Mouse (Mus musculus) liver, adult (tissue): ENCODE data around the gene Klf3.

ENCODE experiments used
- GATA4 ChIP-seq: IDR thresholded peaks from 2 replicates; pipeline ENCODE4 v1.6.1; 2014; ENCODE audit warnings: mild to moderate bottlenecking, low read length; ENCODE audit not compliant: insufficient replicate concordance

Gene Klf3

DNA sequence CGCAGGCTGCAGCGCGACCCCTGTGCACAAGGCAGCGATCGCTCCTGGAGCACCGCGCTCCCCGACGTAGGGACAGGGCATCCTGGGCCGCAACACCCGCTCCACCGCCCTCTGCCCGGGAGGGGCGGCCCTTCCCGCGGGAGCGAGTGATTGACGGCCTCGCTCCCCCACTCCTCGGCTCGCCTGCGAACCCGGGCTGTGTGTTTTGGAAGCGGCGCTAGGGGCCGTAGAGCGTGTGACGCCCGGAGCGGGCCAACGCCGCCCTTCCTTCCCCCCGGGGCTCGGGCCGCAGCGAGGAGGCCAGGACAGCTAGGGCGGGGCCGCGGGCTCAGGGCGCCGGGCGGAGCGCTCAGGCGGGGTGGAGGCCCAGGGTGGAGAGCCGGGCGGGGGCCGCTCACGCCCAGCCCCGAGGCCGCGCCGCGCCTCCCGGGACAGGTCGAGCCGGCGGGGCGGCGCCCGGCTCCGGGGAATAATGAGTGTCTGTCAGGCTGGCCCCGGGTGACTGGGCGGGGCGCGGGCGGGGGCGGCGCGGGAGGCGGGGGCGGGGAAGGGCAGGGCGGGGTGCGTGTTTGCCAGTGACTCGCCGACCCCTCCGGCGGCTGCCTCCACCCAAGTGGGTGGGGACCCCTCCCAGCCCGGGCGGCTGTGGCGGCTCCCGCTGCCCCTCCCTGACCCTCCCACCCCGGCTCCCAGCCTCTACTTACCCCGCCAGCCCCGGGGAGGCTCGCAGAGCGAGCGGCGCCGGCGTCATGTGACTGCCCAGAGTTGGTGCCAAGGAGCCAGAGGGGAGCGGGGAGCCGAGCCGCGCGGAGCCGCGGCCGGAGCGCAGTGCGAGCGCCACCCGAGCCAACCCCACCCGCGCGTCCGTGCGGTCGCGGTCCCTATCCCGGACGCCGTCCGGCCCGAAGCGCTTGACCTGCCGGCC lies at the start of gene Klf3:
Klf3 (plus strand) TSS at position 594 of the 925 bp plus-strand sequence.
- peak; percentile 36; the same call in 1 of the 2 replicates for TF ChIP-seq GATA4

DNA sequence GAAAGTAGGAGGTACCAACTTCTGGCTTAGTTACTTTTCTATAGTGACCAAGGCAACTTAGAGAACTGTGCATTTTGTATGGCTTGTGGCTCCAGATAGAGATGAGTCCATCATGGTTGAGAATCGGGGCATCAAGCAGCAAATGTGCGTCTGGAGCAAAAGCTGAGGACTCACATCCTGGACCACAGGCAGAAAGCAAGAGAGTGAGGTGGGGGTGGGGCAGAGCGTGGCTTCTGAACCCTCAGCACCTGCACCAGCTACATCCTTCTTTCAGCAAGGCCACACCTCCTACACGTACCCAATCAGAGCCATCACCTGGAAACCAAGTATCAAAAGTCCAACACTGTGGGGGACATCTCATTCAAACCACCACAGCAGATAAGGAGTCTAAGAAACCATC lies 40.9 kb upstream of the Klf3 start:
- TF ChIP-seq GATA4 = no peak

DNA sequence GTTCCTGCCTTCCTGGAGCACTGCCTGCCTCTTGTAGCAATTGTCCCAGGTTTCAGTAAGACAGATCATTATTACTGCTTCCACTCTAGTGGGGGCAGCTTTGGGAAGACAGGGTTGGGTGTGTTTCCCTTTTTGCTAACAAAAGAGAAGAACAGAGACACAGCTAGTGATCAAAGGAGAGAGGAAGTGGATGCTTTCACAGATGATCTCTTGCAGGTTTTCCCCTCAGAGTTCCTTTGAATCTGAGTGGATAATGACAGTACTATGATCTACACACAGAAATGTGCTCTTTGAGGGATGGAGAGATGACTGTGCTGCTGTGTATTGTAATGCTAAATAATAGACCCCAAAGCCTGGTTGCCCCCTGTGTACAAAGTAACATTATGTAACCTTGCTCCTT lies 38.7 kb upstream of the Klf3 start:
- no peak for TF ChIP-seq GATA4

DNA sequence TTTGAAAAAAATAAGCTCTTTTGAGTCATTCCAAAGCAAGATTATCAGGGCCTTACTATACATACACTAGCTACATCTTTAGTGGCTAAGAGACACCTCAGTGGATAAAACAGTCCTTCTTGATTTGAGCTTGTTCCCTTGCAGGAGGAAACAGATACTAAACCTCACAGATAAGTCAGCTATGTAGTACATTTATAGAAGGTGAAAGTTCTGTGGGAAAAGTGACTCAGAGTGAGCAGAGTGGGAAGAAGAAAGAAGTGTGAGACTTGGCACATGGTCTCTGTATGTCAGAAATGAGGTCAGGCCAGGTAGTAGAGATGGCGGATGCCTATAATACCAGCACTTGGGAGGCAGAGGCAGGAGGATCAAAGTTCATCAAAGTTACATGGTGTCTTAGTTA lies 37.4 kb upstream of the Klf3 start:
- no peak for TF ChIP-seq GATA4

DNA sequence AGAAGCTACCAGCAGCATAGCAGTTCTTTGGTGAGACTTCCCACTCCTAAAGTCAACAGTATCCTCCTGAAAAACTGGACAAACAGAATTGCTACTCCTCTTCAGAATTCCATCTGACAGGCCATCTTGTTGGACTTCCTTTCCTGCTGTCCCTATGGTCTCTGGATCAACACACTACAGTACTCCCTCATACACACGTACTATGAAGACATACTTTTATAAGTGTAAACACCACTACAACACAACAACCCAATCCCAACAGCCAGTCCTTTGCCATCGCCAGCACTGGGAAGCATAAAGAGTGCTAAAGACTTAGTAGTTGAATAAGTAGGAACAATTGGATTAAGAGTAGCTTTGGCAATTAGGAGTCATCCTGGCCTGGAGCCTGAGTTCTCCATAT lies 36.6 kb upstream of the Klf3 start:
- TF ChIP-seq GATA4 = no peak

DNA sequence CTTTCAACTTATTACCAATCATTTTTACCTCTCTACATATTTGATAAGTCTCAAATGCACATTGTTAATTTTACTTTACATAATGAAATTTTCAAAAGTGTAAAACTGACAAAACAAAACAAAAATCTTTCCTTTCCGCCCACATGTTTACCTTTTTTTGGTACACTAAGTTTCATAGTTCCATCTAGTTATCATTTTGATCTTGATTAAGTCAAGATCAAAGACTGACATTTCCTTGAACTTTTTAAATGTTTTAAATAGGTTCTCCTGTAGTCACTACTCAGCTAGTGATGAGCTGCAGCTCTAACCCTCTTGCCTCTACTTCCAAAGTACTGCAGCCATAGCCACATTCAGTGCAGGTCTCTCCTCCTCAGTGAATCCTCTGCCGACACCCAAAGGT lies 31.6 kb upstream of the Klf3 start:
- no peak for TF ChIP-seq GATA4

DNA sequence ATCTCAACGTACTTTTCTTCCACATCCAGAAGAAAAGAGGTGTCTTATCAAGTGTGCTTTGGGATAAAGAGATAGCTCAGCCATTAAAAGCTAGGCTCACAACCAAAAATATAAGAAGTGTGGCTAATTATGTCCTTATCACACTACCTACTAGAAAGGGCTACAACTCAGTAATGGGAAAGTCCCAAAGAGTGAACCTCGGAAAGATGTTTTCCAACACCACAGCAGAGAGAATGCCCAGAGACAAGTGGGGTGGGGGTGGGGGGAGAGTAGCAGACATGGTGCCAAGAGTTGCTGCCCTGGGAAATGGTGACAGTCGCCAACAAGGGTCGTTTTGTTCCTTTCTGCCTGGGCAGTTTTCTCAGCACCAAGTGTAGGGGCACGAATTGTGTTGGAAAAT lies 25.0 kb upstream of the Klf3 start:
- TF ChIP-seq GATA4 = no peak

DNA sequence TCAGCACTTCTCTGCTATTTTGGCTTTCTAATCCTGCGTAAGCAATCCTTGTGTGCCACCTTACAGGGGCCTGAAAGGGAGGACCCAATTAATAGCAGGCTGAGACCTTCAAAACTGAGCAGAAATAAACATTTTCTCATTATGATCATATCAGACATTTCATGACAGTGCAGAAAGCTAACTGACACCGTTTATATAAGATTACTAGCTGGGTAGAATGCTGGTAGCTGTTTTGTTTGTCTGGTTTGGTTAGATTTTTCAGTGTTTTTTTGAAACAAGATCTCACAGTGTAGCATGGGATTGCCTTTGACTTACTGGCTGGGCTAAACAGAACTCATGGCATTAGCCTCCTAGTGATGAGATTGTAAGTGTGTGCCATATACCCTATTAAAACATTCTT lies 23.9 kb upstream of the Klf3 start:
- TF ChIP-seq GATA4 = no peak

DNA sequence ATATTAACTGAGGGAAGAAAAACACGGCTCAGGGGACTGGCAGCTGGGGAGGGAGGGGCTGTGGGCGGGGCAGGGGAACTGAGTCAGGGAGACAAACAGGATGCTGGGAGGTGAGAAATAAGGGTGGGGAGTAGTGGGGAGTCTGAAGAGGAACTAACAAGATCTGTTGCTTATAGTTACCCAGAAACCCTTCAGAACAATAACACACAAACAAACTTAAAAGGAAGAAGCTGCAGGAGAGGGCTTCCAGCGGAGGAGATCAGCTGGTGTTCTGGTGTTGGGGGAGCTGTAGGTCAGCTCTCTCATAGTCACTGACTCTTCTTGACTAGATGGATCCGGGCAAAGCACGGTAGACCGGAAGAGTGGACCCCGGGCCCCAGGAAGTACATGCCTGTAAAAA lies 22.4 kb upstream of the Klf3 start:
- TF ChIP-seq GATA4 = no peak

DNA sequence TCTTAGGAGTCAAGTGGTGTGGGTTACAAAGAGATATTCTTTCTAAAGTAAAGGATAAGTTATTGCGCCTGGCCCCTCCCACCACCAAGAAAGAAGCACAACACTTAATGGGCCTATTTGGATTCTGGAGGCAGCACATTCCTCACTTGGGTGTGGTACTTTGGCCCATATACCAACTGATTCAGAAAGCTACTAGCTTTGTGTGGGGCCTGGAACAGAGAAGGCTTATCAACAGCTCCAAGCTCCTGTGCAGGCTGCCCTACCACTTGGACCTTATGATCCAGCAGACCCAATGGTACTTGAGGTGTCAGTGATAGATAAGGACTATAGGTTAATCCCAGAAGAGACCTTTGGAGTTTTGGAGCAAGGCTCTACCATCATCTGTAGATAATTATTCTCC lies 15.0 kb upstream of the Klf3 start:
- TF ChIP-seq GATA4 = no peak

DNA sequence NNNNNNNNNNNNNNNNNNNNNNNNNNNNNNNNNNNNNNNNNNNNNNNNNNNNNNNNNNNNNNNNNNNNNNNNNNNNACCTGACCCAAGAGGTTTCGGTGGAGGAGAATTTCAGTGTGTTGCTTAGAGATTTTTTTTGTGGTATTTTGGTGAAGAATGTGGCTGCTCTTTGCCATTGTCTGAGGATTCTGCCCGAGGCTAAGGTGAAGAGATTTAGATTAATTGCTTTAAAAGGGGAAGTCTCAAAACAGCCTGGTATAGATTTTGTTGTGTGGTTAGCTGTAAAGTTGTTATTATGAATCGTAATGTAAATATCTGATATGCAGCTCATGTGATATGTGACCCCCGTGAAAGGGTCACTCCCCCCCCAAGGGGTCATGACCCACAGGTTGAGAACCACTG lies 5.0 kb upstream of the Klf3 start:
- TF ChIP-seq GATA4 = no peak

DNA sequence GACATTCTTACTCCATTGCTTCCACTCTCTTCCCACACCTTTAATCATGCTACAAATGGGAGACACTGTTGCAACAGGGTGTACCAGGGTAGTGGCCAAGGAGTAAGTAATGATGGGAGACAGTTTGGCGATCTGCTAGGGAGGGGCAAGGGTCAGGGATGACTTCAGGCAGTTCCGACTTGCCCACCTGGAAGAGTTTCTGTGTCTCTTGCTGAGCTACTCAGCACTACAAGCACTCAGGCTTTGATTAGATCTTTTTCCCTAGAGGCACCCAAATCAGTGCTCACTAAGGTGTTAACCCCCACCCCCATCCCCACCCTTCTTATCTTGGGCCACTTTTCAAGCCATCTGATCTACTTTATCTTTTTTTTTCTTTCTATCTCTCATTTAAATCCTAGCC lies 1.6 kb upstream of the Klf3 start:
- no peak for TF ChIP-seq GATA4

DNA sequence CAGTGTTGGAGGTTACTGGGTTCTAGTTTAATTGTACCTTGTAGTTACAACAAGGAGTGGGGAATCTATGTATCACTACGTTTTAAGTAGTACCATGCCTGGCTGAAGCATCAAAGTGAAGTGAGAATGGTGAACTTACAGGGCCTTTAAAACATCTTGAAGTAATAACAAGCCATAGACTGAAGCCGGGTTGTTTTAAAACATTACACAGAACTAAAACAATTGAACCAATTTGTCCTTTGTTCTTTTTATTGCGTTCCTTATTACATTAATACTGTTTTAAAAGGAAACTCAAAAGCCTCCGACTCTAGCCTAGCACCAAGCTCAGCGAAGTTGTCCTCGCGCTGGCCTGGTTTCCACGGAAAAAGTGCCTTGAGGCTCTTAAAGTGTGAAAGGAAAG lies 1.0 kb upstream of the Klf3 start:
- no peak for TF ChIP-seq GATA4

DNA sequence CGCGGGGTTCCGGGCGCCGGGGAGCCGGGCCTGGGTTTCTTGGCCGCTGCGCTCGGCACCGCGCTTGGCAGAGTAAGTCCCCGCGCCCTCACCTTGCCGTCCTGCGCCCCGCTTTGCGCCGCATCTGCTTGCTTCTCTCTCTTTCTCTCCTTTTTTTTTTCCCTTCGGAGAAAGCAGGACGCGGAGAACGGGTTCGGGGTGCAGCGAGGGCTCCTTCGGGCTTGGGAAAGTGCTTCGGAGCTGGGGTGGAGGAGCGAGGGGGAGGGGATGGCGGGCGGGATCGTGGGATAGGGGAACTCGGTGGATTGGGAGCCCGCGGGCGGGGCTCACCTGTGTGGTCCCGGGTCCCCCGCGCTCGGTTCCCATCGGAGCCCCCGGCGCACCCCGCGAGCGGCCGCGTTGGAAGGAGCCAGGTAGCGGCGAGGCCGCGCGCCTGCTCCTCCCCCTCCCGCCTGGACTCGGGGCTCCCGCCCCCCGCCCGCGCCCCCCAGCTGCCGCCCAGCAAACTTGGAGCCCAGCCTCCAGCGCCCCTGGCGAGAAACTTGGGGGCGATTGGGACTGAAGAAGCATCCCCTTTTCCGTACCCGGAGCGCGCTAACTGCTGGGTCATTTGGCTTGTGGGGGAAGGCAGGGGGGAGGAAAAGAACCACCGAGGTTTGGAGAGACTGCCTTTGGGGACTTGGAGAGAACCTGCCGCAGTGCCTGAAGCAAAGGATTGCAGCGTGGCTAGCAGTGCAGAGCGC lies 703 bp downstream of the Klf3 start:
- no peak for TF ChIP-seq GATA4

DNA sequence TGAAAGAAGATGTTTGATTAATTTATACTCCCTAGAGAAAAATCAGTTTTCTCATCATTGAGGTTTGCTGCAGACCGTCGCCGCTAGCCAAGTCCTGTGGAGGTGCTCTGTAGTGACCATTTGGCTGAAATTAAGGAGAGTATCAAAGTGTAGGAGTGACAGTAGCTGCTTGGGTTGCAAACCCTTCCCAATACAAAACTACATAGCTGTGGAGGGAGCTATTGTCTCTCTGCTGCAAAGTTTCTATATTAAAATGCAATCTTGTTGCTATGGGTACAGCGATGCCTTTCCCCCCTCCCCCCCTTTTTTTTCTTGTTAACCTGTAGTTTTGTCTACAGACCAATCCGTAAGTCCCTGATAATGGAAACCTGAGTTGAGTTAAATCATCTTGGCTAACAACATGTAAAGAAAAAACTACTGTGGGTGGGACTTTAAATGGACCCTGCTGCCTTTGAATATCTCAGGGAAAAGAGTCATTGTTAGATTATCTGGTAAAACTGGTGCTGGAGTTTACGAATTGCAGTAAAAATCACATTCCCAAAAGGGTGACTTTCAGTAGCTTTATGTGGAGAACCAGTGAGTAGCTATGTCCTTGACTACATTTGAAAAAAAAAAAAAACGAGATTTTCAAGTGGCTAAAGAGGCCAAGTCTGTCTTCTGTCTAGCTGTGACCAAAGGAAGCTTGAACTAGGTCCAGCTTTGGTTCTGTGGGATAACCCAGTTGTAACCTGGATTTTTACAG lies 2.1 kb downstream of the Klf3 start:
- no peak for TF ChIP-seq GATA4
